Mouse (Mus musculus) midbrain, embryonic 13.5 days (tissue): ENCODE results near the gene Txndc5. TPM values are rescaled to one million over a fixed set of nuclear protein-coding genes. Genes with fewer than 3 reads are reported as not detected.

Experiments
- polyA plus RNA-seq: library from polyadenylated mRNA; unstranded; fragments of >200 nt; fragmentation: Nextera tagmentation; extraction: Ambion mirVana; gene quantifications from 2 replicates; pipeline ENCODE4 v1.2.1, GENCODE M21; 2015

Gene Txndc5
- polyA plus RNA-seq, 1 experiment from 2014 or later = 71.8 TPM

Other genes starting within 250 kb of the Txndc5 start
- gene Bmp6, start 183.7 kb downstream of the Txndc5 start, polyA plus RNA-seq = 1.3 and 2.4 TPM in 2 replicates
- 28.4 and 30.2 TPM in 2 replicates for gene Bloc1s5, start 106.3 kb upstream of the Txndc5 start, polyA plus RNA-seq
- gene Eef1e1, start 130.2 kb upstream of the Txndc5 start, polyA plus RNA-seq = 91.3 and 92.3 TPM in 2 replicates